Mouse (Mus musculus): ENCODE measurements around the gene Lzic. TPM values are rescaled to one million over a fixed set of nuclear protein-coding genes. Genes with fewer than 3 reads are reported as not detected.

The Lzic gene
- 36.7 and 43.9 TPM in 2 replicates for polyA plus RNA-seq (2014; fragmentation: Nextera tagmentation; extraction: Ambion mirVana)

- peak; percentile 94 for ATAC-seq (replicated peaks; ENCODE audit: insufficient number of reproducible peaks, low FRiP score, low TSS enrichment)
- Histone ChIP-seq H3K27ac (ENCODE audit: low read depth, low read length) (peak within 1 kb of the TSS; percentile 90), H3K4me3 (ENCODE audit: low read depth, low read length) (peak within 1 kb of the TSS; percentile 82), H3K4me2 (peak within 1 kb of the TSS; percentile 89), H3K36me3 (ENCODE audit: control insufficient read depth, insufficient read depth, low read length) (peaks cover 17% of the 10 kb centered on the region), H3K9me3 (replicated peaks; ENCODE audit: control insufficient read depth, low read length) (no peaks in the 10 kb centered on the region), H3K4me1 (ENCODE audit: control insufficient read depth, insufficient read depth, low read length) (peaks cover 11% of the 10 kb centered on the region; the same call in 1 of the 2 replicates), H3K27me3 (ENCODE audit: control insufficient read depth, insufficient read depth, low read length) (no peaks in the 10 kb centered on the region), H3K9ac (ENCODE audit: low read depth, low read length) (peak within 1 kb of the TSS; percentile 86)
- WGBS (ENCODE audit: insufficient replicate concordance), result under 1% methylated on average over 59 of the region's 60 CpGs
Observed at GRCm38 (mm10) chr4:149485053-149485824, at the start of gene Lzic, which contains the start of gene Nmnat1. TSS of gene Lzic (plus strand) at chr4:149485229. TSS of gene Nmnat1 (minus strand) at chr4:149485202.

GRCm38 (mm10) chr4:149440576-149440975 is 44.5 kb upstream of the Lzic start:
- H3K4me2 ChIP-seq, result no peak overlapping the region
- H3K36me3 ChIP-seq (ENCODE audit: control insufficient read depth, insufficient read depth, low read length), result no peaks in the 10 kb centered on the region
- H3K4me1 ChIP-seq (ENCODE audit: control insufficient read depth, insufficient read depth, low read length), result no peaks in the 10 kb centered on the region; the same call in 1 of the 2 replicates
- H3K4me3 ChIP-seq (ENCODE audit: low read depth, low read length), result no peak overlapping the region
- H3K9ac ChIP-seq (ENCODE audit: low read depth, low read length), result no peak overlapping the region
- no peak for ATAC-seq (replicated peaks; ENCODE audit: insufficient number of reproducible peaks, low FRiP score, low TSS enrichment)
- no peak overlapping the region for H3K27ac ChIP-seq (ENCODE audit: low read depth, low read length)
- H3K9me3 ChIP-seq (replicated peaks; ENCODE audit: control insufficient read depth, low read length), result no peaks in the 10 kb centered on the region
- H3K27me3 ChIP-seq (ENCODE audit: control insufficient read depth, insufficient read depth, low read length), result no peaks in the 10 kb centered on the region
- WGBS (ENCODE audit: insufficient replicate concordance), result 80% methylated on average over 8 of the region's 8 CpGs

GRCm38 (mm10) chr4:149442436-149442835 is 42.6 kb upstream of the Lzic start:
- 47% methylated on average over 3 of the region's 3 CpGs for WGBS (ENCODE audit: insufficient replicate concordance)
- Histone ChIP-seq H3K36me3 (ENCODE audit: control insufficient read depth, insufficient read depth, low read length) (no peaks in the 10 kb centered on the region), H3K4me2 (no peak overlapping the region), H3K9ac (ENCODE audit: low read depth, low read length) (no peak overlapping the region), H3K4me1 (ENCODE audit: control insufficient read depth, insufficient read depth, low read length) (peaks cover 4% of the 10 kb centered on the region), H3K27me3 (ENCODE audit: control insufficient read depth, insufficient read depth, low read length) (no peaks in the 10 kb centered on the region), H3K4me3 (ENCODE audit: low read depth, low read length) (no peak overlapping the region), H3K9me3 (replicated peaks; ENCODE audit: control insufficient read depth, low read length) (no peaks in the 10 kb centered on the region), H3K27ac (ENCODE audit: low read depth, low read length) (no peak overlapping the region; the same call in 1 of the 2 replicates)
- ATAC-seq (replicated peaks; ENCODE audit: insufficient number of reproducible peaks, low FRiP score, low TSS enrichment), result no peak

GRCm38 (mm10) chr4:149444465-149444864 is 40.6 kb upstream of the Lzic start:
- WGBS (ENCODE audit: insufficient replicate concordance), result 68% methylated on average over 1 of the region's 1 CpGs
- H3K4me2 ChIP-seq, result peak overlapping the region; percentile 73; the same call in 1 of the 2 replicates
- H3K4me3 ChIP-seq (ENCODE audit: low read depth, low read length), result no peak overlapping the region
- H3K9me3 ChIP-seq (replicated peaks; ENCODE audit: control insufficient read depth, low read length), result no peaks in the 10 kb centered on the region
- H3K27ac ChIP-seq (ENCODE audit: low read depth, low read length), result peak overlapping the region; percentile 77
- peaks cover 4% of the 10 kb centered on the region for H3K4me1 ChIP-seq (ENCODE audit: control insufficient read depth, insufficient read depth, low read length)
- no peaks in the 10 kb centered on the region for H3K27me3 ChIP-seq (ENCODE audit: control insufficient read depth, insufficient read depth, low read length)
- no peaks in the 10 kb centered on the region for H3K36me3 ChIP-seq (ENCODE audit: control insufficient read depth, insufficient read depth, low read length)
- no peak for ATAC-seq (replicated peaks; ENCODE audit: insufficient number of reproducible peaks, low FRiP score, low TSS enrichment)
- H3K9ac ChIP-seq (ENCODE audit: low read depth, low read length), result peak overlapping the region; percentile 70; the same call in 1 of the 2 replicates

- peaks cover 4% of the 10 kb centered on the region for H3K4me1 ChIP-seq (ENCODE audit: control insufficient read depth, insufficient read depth, low read length)
- no peaks in the 10 kb centered on the region for H3K36me3 ChIP-seq (ENCODE audit: control insufficient read depth, insufficient read depth, low read length)
- ATAC-seq (replicated peaks; ENCODE audit: insufficient number of reproducible peaks, low FRiP score, low TSS enrichment), result peak; percentile 93
- WGBS (ENCODE audit: insufficient replicate concordance), result under 1% methylated on average over 36 of the region's 36 CpGs
- peak overlapping the region; percentile 73 for H3K4me2 ChIP-seq
- H3K27ac ChIP-seq (ENCODE audit: low read depth, low read length), result peak overlapping the region; percentile 77
- H3K27me3 ChIP-seq (ENCODE audit: control insufficient read depth, insufficient read depth, low read length), result no peaks in the 10 kb centered on the region
- peak overlapping the region; percentile 8 for H3K4me3 ChIP-seq (ENCODE audit: low read depth, low read length)
- H3K9me3 ChIP-seq (replicated peaks; ENCODE audit: control insufficient read depth, low read length), result no peaks in the 10 kb centered on the region
- peak overlapping the region; percentile 70 for H3K9ac ChIP-seq (ENCODE audit: low read depth, low read length)
Observed at GRCm38 (mm10) chr4:149444964-149445701, 39.9 kb upstream of the Lzic start.

GRCm38 (mm10) chr4:149445868-149446267 is 39.2 kb upstream of the Lzic start:
- Histone ChIP-seq H3K27me3 (ENCODE audit: control insufficient read depth, insufficient read depth, low read length) (no peaks in the 10 kb centered on the region), H3K4me1 (ENCODE audit: control insufficient read depth, insufficient read depth, low read length) (peaks cover 4% of the 10 kb centered on the region), H3K4me3 (ENCODE audit: low read depth, low read length) (peak overlapping the region; percentile 8), H3K4me2 (peak overlapping the region; percentile 73), H3K27ac (ENCODE audit: low read depth, low read length) (peak overlapping the region; percentile 77), H3K36me3 (ENCODE audit: control insufficient read depth, insufficient read depth, low read length) (no peaks in the 10 kb centered on the region), H3K9me3 (replicated peaks; ENCODE audit: control insufficient read depth, low read length) (no peaks in the 10 kb centered on the region), H3K9ac (ENCODE audit: low read depth, low read length) (peak overlapping the region; percentile 70; the same call in 1 of the 2 replicates)
- WGBS (ENCODE audit: insufficient replicate concordance), result 1% methylated on average over 11 of the region's 11 CpGs
- peak; percentile 50; the same call in 1 of the 2 replicates for ATAC-seq (replicated peaks; ENCODE audit: insufficient number of reproducible peaks, low FRiP score, low TSS enrichment)

- Histone ChIP-seq H3K9ac (ENCODE audit: low read depth, low read length) (peak overlapping the region; percentile 16; the same call in 1 of the 2 replicates), H3K27me3 (ENCODE audit: control insufficient read depth, insufficient read depth, low read length) (no peaks in the 10 kb centered on the region), H3K9me3 (replicated peaks; ENCODE audit: control insufficient read depth, low read length) (no peaks in the 10 kb centered on the region), H3K27ac (ENCODE audit: low read depth, low read length) (peak overlapping the region; percentile 77), H3K36me3 (ENCODE audit: control insufficient read depth, insufficient read depth, low read length) (no peaks in the 10 kb centered on the region), H3K4me3 (ENCODE audit: low read depth, low read length) (no peak overlapping the region), H3K4me1 (ENCODE audit: control insufficient read depth, insufficient read depth, low read length) (peaks cover 4% of the 10 kb centered on the region), H3K4me2 (peak overlapping the region; percentile 73)
- no peak for ATAC-seq (replicated peaks; ENCODE audit: insufficient number of reproducible peaks, low FRiP score, low TSS enrichment)
- WGBS (ENCODE audit: insufficient replicate concordance), result 14% methylated on average over 1 of the region's 1 CpGs
Observed at GRCm38 (mm10) chr4:149446309-149446708, 38.7 kb upstream of the Lzic start.

GRCm38 (mm10) chr4:149450636-149451035 is 34.4 kb upstream of the Lzic start:
- Histone ChIP-seq H3K27ac (ENCODE audit: low read depth, low read length) (no peak overlapping the region), H3K9me3 (replicated peaks; ENCODE audit: control insufficient read depth, low read length) (no peaks in the 10 kb centered on the region), H3K4me2 (no peak overlapping the region), H3K27me3 (ENCODE audit: control insufficient read depth, insufficient read depth, low read length) (no peaks in the 10 kb centered on the region), H3K4me3 (ENCODE audit: low read depth, low read length) (no peak overlapping the region), H3K9ac (ENCODE audit: low read depth, low read length) (no peak overlapping the region), H3K36me3 (ENCODE audit: control insufficient read depth, insufficient read depth, low read length) (no peaks in the 10 kb centered on the region), H3K4me1 (ENCODE audit: control insufficient read depth, insufficient read depth, low read length) (peaks cover 4% of the 10 kb centered on the region; the same call in 1 of the 2 replicates)
- ATAC-seq (replicated peaks; ENCODE audit: insufficient number of reproducible peaks, low FRiP score, low TSS enrichment), result no peak
- WGBS (ENCODE audit: insufficient replicate concordance), result 80% methylated on average over 3 of the region's 3 CpGs

Data from heart, embryonic 11.5 days (tissue).